Mouse (Mus musculus): Measurements from ENCODE around the gene Meaf6. TPM values are rescaled to one million over a fixed set of nuclear protein-coding genes. Genes with fewer than 3 reads are reported as not detected.

Gene Meaf6
- polyA plus RNA-seq, 1 experiment from 2014 or later, result 79.9 TPM

GRCm38 (mm10) chr4:125162701-125163100 is 77.8 kb downstream of the Meaf6 start:
- Histone ChIP-seq H3K9ac (no peak overlapping the region), H3K4me3 (no peak overlapping the region)

More at GRCm38 (mm10) chr4:125162701-125163100, 77.8 kb downstream of the Meaf6 start:
- no peak overlapping the region for H3K27ac ChIP-seq
- 0 out of 2 replicates have a peak, but pooled peaks cover 5% of the 10 kb centered on the region for H3K4me1 ChIP-seq
- peaks cover 8% of the 10 kb centered on the region for H3K27me3 ChIP-seq
- no peak for ATAC-seq (ENCODE audit: insufficient number of reproducible peaks, insufficient read depth, low FRiP score, low TSS enrichment, low read depth)
- no peaks in the 10 kb centered on the region for H3K9me3 ChIP-seq
- 55% methylated on average over 7 of the region's 7 CpGs for WGBS
- no peak overlapping the region for H3K4me2 ChIP-seq
- no peaks in the 10 kb centered on the region for H3K36me3 ChIP-seq

Other genes starting within 250 kb of the Meaf6 start
- 33.5 and 39.6 TPM in 2 replicates for gene Yrdc, start 234.5 kb upstream of the Meaf6 start, polyA plus RNA-seq (2015; fragmentation: Nextera tagmentation; extraction: Ambion mirVana)
- gene 1110065P20Rik, start 233.9 kb upstream of the Meaf6 start, polyA plus RNA-seq (2015; fragmentation: Nextera tagmentation; extraction: Ambion mirVana), result 60.0 and 60.9 TPM in 2 replicates
- gene Maneal, start 223.0 kb upstream of the Meaf6 start, polyA plus RNA-seq (2015; fragmentation: Nextera tagmentation; extraction: Ambion mirVana), result 1.2 and 1.4 TPM in 2 replicates
- 0.08 and 0.11 TPM in 2 replicates for gene Epha10, start 204.2 kb upstream of the Meaf6 start, polyA plus RNA-seq (2015; fragmentation: Nextera tagmentation; extraction: Ambion mirVana)
- 18.1 and 20.3 TPM in 2 replicates for gene 9930104L06Rik, start 148.1 kb upstream of the Meaf6 start, polyA plus RNA-seq (2015; fragmentation: Nextera tagmentation; extraction: Ambion mirVana)
- 133 and 141 TPM in 2 replicates for gene Cdca8, start 145.8 kb upstream of the Meaf6 start, polyA plus RNA-seq (2015; fragmentation: Nextera tagmentation; extraction: Ambion mirVana)
- 18.8 and 21.2 TPM in 2 replicates for gene Rspo1, start 98.7 kb upstream of the Meaf6 start, polyA plus RNA-seq (2015; fragmentation: Nextera tagmentation; extraction: Ambion mirVana)
- gene Gnl2, start 68.5 kb upstream of the Meaf6 start, polyA plus RNA-seq (2015; fragmentation: Nextera tagmentation; extraction: Ambion mirVana), result 111 and 112 TPM in 2 replicates
- 0.12 TPM in 1 of 2 replicates, not detected in the other for gene Dnali1, start 19.4 kb upstream of the Meaf6 start, polyA plus RNA-seq (2015; fragmentation: Nextera tagmentation; extraction: Ambion mirVana)
- gene Snip1, start 18.5 kb upstream of the Meaf6 start, polyA plus RNA-seq (2015; fragmentation: Nextera tagmentation; extraction: Ambion mirVana), result 31.9 and 32.9 TPM in 2 replicates
- gene Zc3h12a, start 42.7 kb downstream of the Meaf6 start, polyA plus RNA-seq (2015; fragmentation: Nextera tagmentation; extraction: Ambion mirVana), result 0.70 and 0.80 TPM in 2 replicates